Mouse (Mus musculus): Measurements from ENCODE around the gene Zbtb32. TPM values are rescaled to one million over a fixed set of nuclear protein-coding genes. Genes with fewer than 3 reads are reported as not detected.

The Zbtb32 gene
- polyA plus RNA-seq, 2 experiments, result 0.06 TPM; not detected in 1

GRCm38 (mm10) chr7:30553810-30554584 is 44.7 kb downstream of the Zbtb32 start:
- no peaks in the 10 kb centered on the region for H3K9me3 ChIP-seq (ENCODE audit: control insufficient read depth, low read length)
- no peak for ATAC-seq (ENCODE audit: insufficient read depth)
- 81% methylated on average over 22 of the region's 22 CpGs for WGBS (ENCODE audit: insufficient replicate concordance)
- H3K9ac ChIP-seq (replicated peaks), result peak overlapping the region; percentile 96
- H3K4me2 ChIP-seq (ENCODE audit: low read depth), result peak overlapping the region; percentile 99
- H3K4me1 ChIP-seq (replicated peaks; ENCODE audit: control insufficient read depth in 2 of 2, insufficient read depth in 2 of 2, low read length in 1 of 2), result peaks cover 14% of the 10 kb centered on the region in 2 experiments
- H3K4me3 ChIP-seq (ENCODE audit: insufficient read depth in 1 of 2, low read depth in 2 of 2, low read length in 2 of 2), result peak overlapping the region in 1 of 2 experiments; percentile 83; a peak in 3 of 4 replicates
- no peak for TF ChIP-seq EP300 (IDR thresholded peaks at IDR 0.05; ENCODE audit: low read depth)
- TF ChIP-seq CTCF (IDR thresholded peaks at IDR 0.05; ENCODE audit: low read depth), result no peak
- no peak for DNase-seq (ENCODE audit: low read depth in 3 of 3, low spot score in 3 of 3)
- H3K36me3 ChIP-seq (replicated peaks; ENCODE audit: control insufficient read depth, insufficient read depth, low read depth), result peaks cover 19% of the 10 kb centered on the region
- H3K27ac ChIP-seq, result no peak overlapping the region
- H3K27me3 ChIP-seq (ENCODE audit: control insufficient read depth, insufficient read depth, low read length), result no peaks in the 10 kb centered on the region

GRCm38 (mm10) chr7:30553021-30553589 is 45.6 kb downstream of the Zbtb32 start:
- Histone ChIP-seq H3K9ac (replicated peaks) (peak overlapping the region; percentile 96), H3K36me3 (replicated peaks; ENCODE audit: control insufficient read depth, insufficient read depth, low read depth) (peaks cover 19% of the 10 kb centered on the region), H3K4me1 (replicated peaks; ENCODE audit: control insufficient read depth in 2 of 2, insufficient read depth in 2 of 2, low read length in 1 of 2) (peaks cover 7% of the 10 kb centered on the region in 2 experiments), H3K27ac (peak overlapping the region; percentile 95), H3K4me3 (ENCODE audit: insufficient read depth in 1 of 2, low read depth in 2 of 2, low read length in 2 of 2) (peak overlapping the region; percentile 83 to 90), H3K9me3 (ENCODE audit: control insufficient read depth, low read length) (no peaks in the 10 kb centered on the region), H3K27me3 (ENCODE audit: control insufficient read depth, insufficient read depth, low read length) (no peaks in the 10 kb centered on the region), H3K4me2 (ENCODE audit: low read depth) (peak overlapping the region; percentile 99)
- WGBS (ENCODE audit: insufficient replicate concordance), result 4% methylated on average over 23 of the region's 23 CpGs
- ATAC-seq (ENCODE audit: insufficient read depth) (no peak), DNase-seq (ENCODE audit: low read depth in 3 of 3, low spot score in 3 of 3) (no peak)
- TF ChIP-seq CTCF (IDR thresholded peaks at IDR 0.05; ENCODE audit: low read depth) (no peak), EP300 (IDR thresholded peaks at IDR 0.05; ENCODE audit: low read depth) (no peak)

DNA sequence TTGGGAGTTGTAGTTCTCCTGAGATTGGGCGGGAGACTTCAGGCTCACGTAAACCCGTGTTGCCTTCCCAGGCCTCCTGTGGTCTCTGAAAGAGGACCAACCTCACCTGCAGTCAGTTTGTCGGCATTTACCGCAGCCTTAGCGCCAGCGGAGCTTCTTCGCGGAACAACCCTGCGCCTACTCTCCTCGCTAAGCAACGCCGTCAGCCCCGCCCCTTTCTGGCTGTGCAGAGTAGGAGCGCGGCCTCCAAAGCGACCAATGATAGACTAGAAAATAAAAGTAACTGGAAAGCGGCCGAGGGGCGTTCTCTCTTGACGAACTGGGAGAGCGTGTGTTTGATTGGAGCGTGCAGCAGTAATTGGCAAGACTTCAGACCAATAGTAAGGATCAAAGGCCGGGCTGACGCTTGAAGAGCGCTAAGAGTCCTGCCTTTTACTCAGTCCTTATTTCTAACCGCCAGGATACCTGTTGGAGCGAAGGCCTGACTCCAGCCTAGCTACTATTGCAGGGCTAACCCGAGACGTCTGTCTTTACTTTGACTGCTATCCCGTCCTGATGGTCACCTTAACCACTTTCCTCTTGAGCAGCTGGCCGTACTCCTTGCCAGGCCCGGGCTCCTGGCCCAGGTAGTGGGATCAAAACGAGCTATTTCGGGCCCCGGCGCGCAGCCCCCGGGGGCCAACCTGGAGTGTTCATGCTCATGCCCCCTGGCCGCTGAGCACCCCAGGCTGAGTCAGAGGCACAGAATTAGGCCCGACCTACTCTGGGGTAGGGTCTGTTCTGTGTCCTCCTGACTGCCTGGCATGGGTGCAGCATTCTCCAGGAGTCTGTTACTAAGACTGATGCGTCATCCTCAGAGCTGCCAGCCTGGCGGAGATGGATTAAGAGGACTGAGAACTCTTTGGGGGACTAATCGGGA is 46.3 kb downstream of the Zbtb32 start, which contains the start of the genes Hspb6 and Proser3:
Gene Hspb6, plus strand, starts transcription at position 77 of the 919 bp plus-strand sequence.
Gene Proser3, minus strand, starts transcription at position 198 of the 919 bp plus-strand sequence.
- WGBS (ENCODE audit: insufficient replicate concordance), result under 1% methylated on average over 44 of the region's 44 CpGs
- peak; percentile 98 to 99 (median 99) for DNase-seq (ENCODE audit: low read depth in 3 of 3, low spot score in 3 of 3)
- TF ChIP-seq EP300 (IDR thresholded peaks at IDR 0.05; ENCODE audit: low read depth) (no peak), CTCF (IDR thresholded peaks at IDR 0.05; ENCODE audit: low read depth) (peak; percentile 24)

GRCm38 (mm10) chr7:30551445-30552101 is 47.1 kb downstream of the Zbtb32 start:
- under 1% methylated on average over 10 of the region's 10 CpGs for WGBS (ENCODE audit: insufficient replicate concordance)
- peak; percentile 73 for TF ChIP-seq CTCF (IDR thresholded peaks at IDR 0.05; ENCODE audit: low read depth)
- no peak for TF ChIP-seq EP300 (IDR thresholded peaks at IDR 0.05; ENCODE audit: low read depth)

More for the DNA sequence above, 46.3 kb downstream of the Zbtb32 start, which contains the start of the genes Hspb6 and Proser3:
- Histone ChIP-seq H3K36me3 (replicated peaks; ENCODE audit: control insufficient read depth, insufficient read depth, low read depth) (peaks cover 19% of the 10 kb centered on the region), H3K27ac (peak within 1 kb of the TSS; percentile 95), H3K4me3 (ENCODE audit: insufficient read depth in 1 of 2, low read depth in 2 of 2, low read length in 2 of 2) (peak within 1 kb of the TSS; percentile 83 to 90), H3K9me3 (ENCODE audit: control insufficient read depth, low read length) (no peaks in the 10 kb centered on the region), H3K4me1 (replicated peaks; ENCODE audit: control insufficient read depth in 2 of 2, insufficient read depth in 2 of 2, low read length in 1 of 2) (peaks cover 6 to 7% of the 10 kb centered on the region in 2 experiments), H3K9ac (replicated peaks) (peak within 1 kb of the TSS; percentile 96), H3K4me2 (ENCODE audit: low read depth) (peak within 1 kb of the TSS; percentile 99), H3K27me3 (ENCODE audit: control insufficient read depth, insufficient read depth, low read length) (no peaks in the 10 kb centered on the region)
- peak; percentile 89 for ATAC-seq (ENCODE audit: insufficient read depth)

More at GRCm38 (mm10) chr7:30551445-30552101, 47.1 kb downstream of the Zbtb32 start:
- Histone ChIP-seq H3K27ac (peak overlapping the region; percentile 89), H3K4me1 (replicated peaks; ENCODE audit: control insufficient read depth in 2 of 2, insufficient read depth in 2 of 2, low read length in 1 of 2) (peaks cover 6 to 7% of the 10 kb centered on the region in 2 experiments), H3K27me3 (ENCODE audit: control insufficient read depth, insufficient read depth, low read length) (no peaks in the 10 kb centered on the region), H3K4me3 (ENCODE audit: insufficient read depth in 1 of 2, low read depth in 2 of 2, low read length in 2 of 2) (peak overlapping the region; percentile 78 to 83), H3K36me3 (replicated peaks; ENCODE audit: control insufficient read depth, insufficient read depth, low read depth) (peaks cover 12% of the 10 kb centered on the region), H3K4me2 (ENCODE audit: low read depth) (peak overlapping the region; percentile 99), H3K9ac (replicated peaks) (peak overlapping the region; percentile 83), H3K9me3 (ENCODE audit: control insufficient read depth, low read length) (no peaks in the 10 kb centered on the region)
- DNase-seq (ENCODE audit: low read depth in 3 of 3, low spot score in 3 of 3) (peak in 1 of 3 experiments; percentile 54), ATAC-seq (ENCODE audit: insufficient read depth) (peak; percentile 50)

Data from liver, embryonic 14.5 days (tissue).